ENCODE assay signal across 21 mouse cellular contexts in the genomic region with DNA sequence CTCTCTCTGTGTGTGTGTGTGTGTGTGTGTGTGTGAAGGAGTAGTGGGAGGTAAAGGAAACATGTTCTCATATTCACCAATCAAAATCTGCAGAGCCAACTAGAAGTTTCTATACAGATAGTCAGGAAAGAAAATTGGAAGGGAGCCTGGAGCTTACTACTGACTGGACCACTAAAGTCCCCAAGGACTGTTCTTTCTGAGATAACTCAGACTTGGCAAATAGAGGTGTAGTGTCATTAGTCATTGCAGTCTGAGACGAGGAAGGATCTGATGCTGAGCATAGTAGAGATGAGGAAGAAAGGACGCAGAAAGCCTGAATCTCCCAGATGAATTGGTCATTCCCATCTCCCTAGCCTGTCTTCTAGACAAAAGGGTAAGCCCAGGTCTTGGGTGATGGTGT.
"Had no signal": no experiment of that assay in that cellular context is flagged by ENCODE, and none has a peak within 500 bp of the region (broad histone marks: within the 10 kb centered on the region; RNA-seq: fewer than 3 reads in every experiment).

No protein-coding gene starts in this region.

- H3K4me1 ChIP-seq: limb, embryonic 13.5 days; liver, embryonic 13.5 days; midbrain, embryonic 15.5 days; neural tube, embryonic 12.5 days; neural tube, embryonic 15.5 days had no signal

- H3K27ac ChIP-seq: left cerebral cortex, adult 2 months; limb, embryonic 13.5 days; liver, embryonic 13.5 days; midbrain, embryonic 15.5 days; neural tube, embryonic 12.5 days; neural tube, embryonic 15.5 days; stomach, postnatal 0 days had no signal

- H3K9ac ChIP-seq: limb, embryonic 13.5 days; liver, embryonic 13.5 days; midbrain, embryonic 15.5 days; neural tube, embryonic 12.5 days; neural tube, embryonic 15.5 days had no signal

- H3K36me3 ChIP-seq: limb, embryonic 13.5 days; liver, embryonic 13.5 days; midbrain, embryonic 15.5 days; neural tube, embryonic 12.5 days; neural tube, embryonic 15.5 days had no signal

- H3K4me2 ChIP-seq: limb, embryonic 13.5 days; liver, embryonic 13.5 days; midbrain, embryonic 11.5 days; midbrain, embryonic 15.5 days; neural tube, embryonic 12.5 days; neural tube, embryonic 15.5 days had no signal

- H3K9me3 ChIP-seq: limb, embryonic 13.5 days; liver, embryonic 13.5 days; midbrain, embryonic 15.5 days; neural tube, embryonic 12.5 days; neural tube, embryonic 15.5 days had no signal

- DNase-seq: kidney, adult 18-20 months; kidney, postnatal 10 days; kidney, postnatal 36 days; layer of hippocampus, postnatal 36 days; left cerebral cortex, postnatal 4 days; liver, embryonic 13.5 days; lung, adult 2 months; lung, postnatal 36 days; right cerebral cortex, adult 18-20 months; right cerebral cortex, postnatal 14 days; right cerebral cortex, postnatal 4 days; thymus, adult 2 months; thymus, postnatal 14 days; thymus, postnatal 4 days had no signal

- H3K27me3 ChIP-seq: limb, embryonic 13.5 days; midbrain, embryonic 15.5 days; neural tube, embryonic 12.5 days; neural tube, embryonic 15.5 days had no signal

- H3K4me3 ChIP-seq: left cerebral cortex, adult 2 months; limb, embryonic 13.5 days; liver, embryonic 13.5 days; midbrain, embryonic 15.5 days; neural tube, embryonic 12.5 days; neural tube, embryonic 15.5 days had no signal

- ATAC-seq: midbrain, embryonic 15.5 days had no signal
